Mouse (Mus musculus): ENCODE results near the gene AA986860.

AA986860 gene

GRCm38 (mm10) chr1:130731741-130732337 is at the start of gene AA986860:
TSS of gene AA986860 (plus strand) at chr1:130731976.
- peak; percentile 9 for DNase-seq (ENCODE audit: low spot score)

DNA sequence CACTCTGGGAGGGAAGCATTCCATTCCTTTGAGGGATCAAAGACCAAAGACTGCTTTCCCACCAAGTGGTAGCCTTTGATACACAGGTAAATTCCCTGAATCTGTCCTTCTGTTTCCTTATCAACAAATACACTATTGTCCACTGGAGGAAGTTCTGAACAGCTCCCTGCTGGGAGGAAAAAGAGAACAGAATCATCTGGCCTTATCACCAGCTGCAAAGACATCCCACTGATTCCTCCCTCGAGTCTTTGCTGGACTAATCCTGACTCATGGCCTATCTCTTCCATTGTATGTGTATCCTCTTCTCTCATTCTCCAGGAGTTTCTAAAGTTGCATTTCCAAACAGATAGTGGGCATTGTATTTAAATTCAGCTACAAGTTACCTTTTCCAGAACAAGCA is 47.9 kb upstream of the AA986860 start:
- DNase-seq (ENCODE audit: low spot score): no peak

DNA sequence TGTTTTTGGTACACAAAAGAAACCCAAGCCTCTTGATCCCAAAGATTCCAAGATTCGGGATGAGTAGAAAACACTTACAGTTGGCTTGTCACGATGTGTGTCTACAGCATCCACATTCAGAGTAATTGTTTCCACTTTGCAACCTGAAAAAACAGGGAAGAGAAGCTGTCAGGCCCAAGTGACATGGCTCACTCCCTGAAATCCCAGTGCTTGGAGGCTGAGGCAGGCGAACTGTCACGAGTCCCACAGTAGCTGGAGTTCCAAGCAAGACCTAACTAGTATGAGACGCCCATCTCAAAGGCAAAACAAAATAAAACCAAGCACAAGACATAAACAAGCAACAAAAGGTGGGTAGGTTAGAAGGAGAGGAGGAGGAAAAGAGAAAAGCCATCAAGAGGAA is 33.2 kb upstream of the AA986860 start:
- DNase-seq (ENCODE audit: low spot score): no peak

GRCm38 (mm10) chr1:130699937-130700633 is 31.7 kb upstream of the AA986860 start:
- no peak for DNase-seq (ENCODE audit: low spot score)

GRCm38 (mm10) chr1:130701976-130702375 is 29.8 kb upstream of the AA986860 start:
- DNase-seq (ENCODE audit: low spot score): no peak

DNA sequence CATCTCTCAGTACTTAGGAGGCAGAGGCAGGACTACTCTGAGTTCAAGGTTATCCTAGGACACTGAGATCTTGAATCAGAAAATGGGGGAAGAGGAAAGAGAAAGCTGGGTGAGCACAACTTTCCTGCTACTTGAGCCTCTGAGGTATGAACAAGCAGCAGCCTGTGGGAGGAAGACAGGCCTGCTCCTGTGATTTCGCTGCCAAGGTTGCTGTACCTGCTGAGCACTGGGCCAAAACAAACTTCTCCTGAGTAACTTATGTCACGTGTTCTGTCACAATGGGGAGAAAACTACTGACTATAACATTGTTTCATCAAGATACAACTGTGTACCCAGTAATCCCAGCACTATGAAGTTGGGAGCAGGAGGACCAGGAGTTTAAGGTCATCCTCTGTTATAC is 28.2 kb upstream of the AA986860 start:
- DNase-seq (ENCODE audit: low spot score): no peak

DNA sequence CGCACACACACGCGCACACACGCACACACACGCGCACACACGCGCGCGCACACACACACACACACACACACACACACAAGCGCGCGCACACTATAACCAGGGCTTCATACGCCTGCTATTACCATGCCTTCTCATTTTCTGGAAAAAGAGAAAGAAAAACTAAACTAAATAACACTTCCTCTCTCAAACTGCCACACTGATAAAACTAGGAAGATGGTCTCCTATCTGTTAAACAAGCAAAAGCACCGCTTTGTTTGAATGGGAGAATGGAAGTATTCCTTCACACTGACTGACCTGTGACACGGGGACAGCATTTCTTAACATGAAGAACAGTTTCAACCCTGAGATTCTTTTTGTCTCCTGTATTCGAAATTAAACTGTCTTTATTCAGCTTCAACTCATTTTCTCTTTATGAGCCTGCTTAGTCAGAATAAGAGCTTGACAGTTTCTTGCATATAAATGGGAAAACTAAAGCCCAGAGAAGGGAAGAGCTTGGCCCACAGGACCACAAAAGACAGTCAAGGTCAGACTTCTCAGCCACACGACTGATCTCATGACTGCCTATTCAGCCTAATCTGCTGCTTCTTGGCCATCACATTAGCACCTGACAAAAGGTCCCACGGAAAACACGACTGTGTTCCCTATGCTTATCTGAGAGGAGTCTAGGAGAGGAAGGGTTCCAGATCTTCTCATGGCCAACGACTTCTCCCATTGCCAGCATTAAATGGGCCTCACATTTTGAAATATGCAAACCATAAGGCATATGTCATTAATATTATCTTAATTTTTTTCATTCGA is 21.3 kb upstream of the AA986860 start:
- no peak for DNase-seq (ENCODE audit: low spot score)

GRCm38 (mm10) chr1:130714046-130714445 is 17.7 kb upstream of the AA986860 start:
- DNase-seq (ENCODE audit: low spot score): no peak

DNA sequence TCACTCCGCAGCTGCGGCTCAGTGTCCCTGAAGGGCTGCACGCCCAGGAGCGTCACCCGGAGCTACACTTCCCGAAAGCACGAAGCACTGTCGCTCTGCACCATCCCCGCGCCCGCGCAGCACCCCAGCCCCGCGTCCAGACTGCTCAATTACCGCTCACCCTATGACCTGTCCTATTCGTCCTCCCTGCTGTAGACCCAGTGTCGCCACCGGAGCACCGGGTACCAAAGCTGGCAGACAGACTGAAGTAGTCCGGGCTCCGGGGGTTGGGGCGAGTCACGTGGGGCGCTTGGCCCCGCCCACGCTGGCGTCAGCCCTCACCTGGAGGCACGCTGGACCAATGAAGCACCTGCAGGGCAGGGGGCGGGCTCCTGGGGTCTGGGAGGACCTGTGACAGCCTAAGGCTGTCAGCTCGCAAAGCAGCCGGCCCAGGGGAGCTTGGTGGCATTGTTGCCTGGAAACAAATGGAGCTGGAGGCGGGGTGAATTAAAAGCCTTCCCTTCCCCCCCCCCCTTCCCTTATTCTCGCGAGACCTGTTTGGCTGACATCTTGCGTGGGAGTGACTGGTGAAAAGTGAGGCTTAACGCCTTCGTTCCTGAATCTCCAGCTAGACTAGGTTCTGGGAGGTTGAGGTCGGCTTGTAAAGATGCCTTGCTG is 16.1 kb upstream of the AA986860 start, which contains the start of gene Gm29427:
TSS of gene Gm29427 (minus strand) at position 239 of the 657 bp plus-strand sequence.
- DNase-seq (ENCODE audit: low spot score): peak; percentile 87

DNA sequence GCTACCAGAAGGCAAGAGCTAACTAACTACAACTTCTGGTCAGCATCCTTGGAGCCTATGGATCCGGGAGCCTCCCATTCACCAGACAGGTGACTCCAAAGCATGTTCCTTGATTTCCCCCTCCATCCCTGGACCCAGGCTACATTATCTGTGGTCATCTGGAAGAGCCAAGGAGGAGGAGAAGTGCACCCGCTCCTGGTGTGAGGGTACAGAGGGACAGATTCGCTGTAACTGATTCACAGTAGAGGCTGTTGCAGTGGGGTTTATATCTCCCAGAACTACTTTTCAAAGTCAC is 15.6 kb upstream of the AA986860 start:
- DNase-seq (ENCODE audit: low spot score): no peak

DNA sequence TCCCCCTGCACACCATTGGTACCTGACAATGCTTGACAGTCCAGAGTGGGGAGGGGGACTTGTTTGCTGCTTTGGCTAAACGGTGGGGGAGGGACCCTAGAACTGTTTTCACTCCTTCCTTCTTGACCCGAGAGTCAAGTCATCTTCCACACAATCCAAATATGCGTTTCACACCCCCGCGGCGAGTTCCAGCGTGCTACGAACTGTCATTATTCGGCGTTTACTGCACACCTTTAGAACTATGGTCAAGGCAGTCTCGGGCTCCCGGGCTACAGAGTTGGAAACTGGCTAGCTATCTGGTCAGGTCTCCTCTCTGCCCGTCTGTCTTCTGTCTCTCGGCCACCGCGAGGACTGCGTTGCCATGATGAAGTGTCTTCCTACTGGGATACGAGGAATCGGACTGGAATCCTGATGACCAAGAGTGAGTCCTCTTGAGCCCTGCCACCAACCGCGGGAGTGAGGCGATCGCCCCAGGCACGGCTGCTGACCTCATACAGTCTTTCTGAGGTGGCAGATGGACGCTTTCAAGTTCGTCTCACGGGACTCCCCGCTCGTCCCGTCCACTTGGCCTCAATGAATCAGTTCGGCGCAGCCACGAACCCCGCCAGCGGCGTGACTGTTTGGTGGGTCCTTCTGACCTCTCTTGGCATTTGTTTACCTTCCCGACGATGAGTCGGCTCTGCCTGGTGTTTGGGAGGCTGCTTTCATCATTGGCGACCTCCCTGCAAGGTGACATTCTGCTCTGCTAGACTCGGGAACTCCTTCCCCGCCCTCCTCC is 15.1 kb upstream of the AA986860 start:
- peak; percentile 8 for DNase-seq (ENCODE audit: low spot score)

- DNase-seq (ENCODE audit: low spot score): peak; percentile 78
Measured at GRCm38 (mm10) chr1:130717291-130717871, 14.4 kb upstream of the AA986860 start, which contains the start of gene Yod1. TSS of gene Yod1 (plus strand) at chr1:130717327.

- no peak for DNase-seq (ENCODE audit: low spot score)
Measured at GRCm38 (mm10) chr1:130724206-130724605, 7.6 kb upstream of the AA986860 start.

DNA sequence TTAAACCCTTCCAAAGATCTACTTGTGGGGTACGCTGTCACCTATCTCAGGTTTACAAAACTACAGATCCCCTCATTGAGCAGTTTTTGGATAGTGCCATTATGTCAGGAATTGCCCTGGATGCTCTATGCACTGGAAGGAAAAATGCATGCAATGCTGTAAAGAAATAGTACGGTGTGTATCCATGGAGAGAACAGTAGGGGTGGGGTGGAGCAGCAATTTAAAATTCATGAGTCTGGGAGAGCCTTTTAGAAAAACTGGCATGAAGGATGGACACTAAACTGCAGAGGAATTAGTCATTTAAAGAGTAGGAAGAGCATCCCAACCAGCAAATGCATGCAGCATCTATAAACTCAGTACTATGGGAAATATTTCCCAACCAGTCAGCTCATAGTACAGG is 5.4 kb upstream of the AA986860 start:
- no peak for DNase-seq (ENCODE audit: low spot score)

DNA sequence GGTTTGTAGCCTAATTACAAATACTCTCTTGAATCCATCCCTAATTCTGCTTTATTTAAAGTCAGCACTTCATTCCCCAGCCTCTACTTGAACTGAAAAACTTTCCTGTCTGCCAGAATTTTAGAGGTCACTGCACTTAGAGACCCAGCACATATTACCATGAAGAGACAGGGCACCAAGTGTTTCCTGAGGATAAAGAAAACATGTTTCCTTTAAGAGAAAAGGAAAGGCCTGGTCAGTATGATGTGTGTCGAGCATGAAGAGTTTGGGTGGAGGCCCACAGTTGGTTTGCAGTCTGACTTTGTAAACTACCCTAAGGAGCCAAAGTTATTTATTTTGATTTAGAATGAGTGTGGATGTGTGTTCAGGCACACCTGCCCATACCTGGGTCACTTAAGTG is 3.7 kb upstream of the AA986860 start:
- DNase-seq (ENCODE audit: low spot score): no peak

DNA sequence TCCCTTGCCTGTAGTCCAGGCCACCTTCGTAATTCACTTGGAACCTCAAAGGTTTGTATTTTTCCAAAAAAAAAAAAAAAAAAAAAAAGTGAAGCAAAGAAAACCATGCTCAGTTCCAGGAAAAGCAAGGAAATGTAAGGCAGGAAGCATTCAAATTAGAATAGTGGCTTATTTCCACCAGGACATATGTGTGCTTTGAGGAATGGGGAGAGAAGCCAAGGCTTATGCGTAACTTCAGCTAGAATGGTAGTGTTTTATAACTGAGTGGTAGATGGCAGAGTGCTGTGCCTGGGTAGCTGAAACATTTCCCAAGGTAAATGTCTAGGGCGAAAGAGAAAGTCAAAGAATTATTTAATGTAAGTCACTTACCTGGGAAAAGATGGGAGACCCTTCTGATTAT is 3.1 kb upstream of the AA986860 start:
- DNase-seq (ENCODE audit: low spot score): no peak

DNA sequence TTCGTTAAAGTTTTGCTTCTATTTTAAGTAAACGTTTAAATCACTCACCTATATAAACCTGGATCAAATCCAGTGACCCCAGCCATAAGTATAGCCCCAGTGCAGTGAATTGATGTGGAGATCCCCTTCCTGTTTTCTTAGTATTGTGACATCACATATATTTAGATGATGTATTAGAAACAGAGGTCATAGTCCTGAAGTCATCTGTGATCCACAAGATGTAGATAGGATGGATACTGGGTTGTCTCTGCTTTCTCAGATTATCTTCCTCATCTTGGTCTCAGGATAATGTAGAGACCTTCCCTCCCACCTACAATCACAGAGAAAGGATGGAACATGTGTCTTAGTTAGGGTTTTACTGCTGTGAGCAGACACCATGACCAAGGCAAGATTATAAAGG is 2.6 kb upstream of the AA986860 start, which contains the start of gene Pfkfb2:
TSS of gene Pfkfb2 (minus strand) at position 101 of the 400 bp plus-strand sequence.
- no peak for DNase-seq (ENCODE audit: low spot score)

DNA sequence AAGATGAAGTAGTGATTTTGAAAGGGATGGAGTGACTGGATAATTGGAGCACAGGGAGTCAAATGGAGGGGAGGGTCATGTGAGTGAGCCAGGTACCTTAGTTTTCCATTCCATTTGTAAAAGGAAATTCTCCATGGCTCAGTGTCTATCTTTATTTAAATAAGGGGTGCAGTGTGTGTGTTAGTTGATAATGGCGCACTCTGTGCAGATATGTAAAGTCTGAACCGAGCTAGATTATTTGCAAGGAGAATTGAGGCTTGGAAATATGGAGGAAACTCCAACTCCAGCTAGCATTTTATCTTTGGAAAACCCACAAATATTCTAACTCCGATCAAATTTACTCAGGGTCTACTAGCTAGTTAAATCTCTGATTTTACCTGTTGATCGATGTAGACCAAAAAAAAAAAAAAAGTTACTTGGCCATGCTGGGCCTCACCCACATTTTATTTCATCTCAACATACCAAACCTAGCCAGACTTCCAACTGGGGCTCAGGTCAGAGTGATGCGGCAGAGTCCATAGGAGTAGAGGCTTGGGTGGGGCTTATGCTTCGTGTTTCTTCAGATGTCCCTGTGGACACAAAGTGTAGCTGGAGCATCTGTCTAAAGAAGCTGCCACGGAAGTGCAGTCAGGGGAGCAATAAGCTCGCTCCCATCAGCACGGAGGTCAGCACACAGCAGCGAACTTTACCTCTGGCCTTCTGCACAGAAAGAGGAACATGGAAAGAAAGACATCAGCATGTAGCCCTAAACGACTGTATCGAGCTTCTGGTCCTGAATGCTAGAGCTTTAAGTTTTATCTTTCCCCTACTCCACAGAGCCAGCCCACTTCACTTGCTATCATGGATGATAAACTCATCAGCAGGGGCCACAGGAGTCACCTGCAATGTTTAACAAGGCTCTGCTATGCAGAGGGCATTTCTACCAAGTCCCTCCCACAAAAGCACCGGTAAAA is 1.2 kb downstream of the AA986860 start:
- no peak for DNase-seq (ENCODE audit: low spot score)

- DNase-seq (ENCODE audit: low spot score): no peak
Measured at GRCm38 (mm10) chr1:130733671-130734070, 1.9 kb downstream of the AA986860 start.

DNA sequence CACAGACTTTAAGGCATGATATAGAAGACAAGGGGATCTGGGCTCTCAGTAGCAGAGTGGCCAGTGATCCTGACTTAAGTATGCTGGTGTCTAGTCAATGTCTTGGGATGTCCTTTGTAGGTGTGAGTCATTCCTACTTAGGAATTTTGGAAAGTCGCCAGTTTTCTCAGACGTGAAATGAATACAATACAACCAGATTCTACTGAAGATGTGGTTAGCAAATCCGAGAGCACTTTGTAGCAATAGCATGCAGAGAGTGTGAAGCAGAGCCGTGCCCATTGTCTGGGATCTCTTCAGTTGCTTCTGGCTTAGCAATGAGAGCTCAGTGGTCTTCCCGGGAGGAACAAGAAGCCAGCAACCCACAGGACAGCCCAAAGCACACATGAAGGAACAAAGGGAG is 2.7 kb downstream of the AA986860 start:
- DNase-seq (ENCODE audit: low spot score): no peak
